In the genomic region with DNA sequence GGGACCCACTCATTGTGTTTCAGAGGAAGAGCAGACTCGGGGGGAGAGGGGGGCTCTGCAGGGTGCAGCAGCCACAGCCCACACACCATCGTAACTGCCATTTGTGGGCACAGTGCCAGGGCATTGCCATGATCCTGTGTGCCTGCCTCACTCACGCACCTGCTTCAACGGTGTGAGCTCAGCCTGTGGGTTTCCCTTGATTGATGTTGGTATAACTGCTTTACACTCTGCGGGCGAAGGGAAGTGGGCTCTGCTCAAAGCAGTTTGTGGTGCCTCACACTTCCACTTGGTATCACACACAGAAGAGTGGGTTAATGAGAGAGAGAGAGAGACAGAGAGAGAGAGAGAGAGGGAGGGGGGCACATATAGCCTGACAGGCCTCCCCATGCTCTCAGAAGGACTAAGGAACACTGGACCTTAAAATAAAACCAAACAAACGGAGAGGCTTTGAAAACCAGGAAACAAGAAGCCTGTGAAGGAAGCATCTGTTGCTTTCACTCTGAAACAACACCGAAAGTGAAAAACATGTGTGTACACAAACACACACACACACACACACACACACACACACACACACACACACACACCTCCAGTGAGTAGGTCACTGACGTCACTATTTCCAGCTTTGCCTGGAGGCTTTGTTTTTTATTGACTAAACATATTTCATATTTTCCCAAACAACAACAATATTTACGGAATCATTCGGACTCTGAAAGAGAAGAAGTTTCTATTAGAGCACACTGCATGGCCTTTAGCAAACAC, we compare ENCODE assay signal across 9 mouse cellular contexts.
DNase-seq lines count a peak whose midpoint lies in the region; TF ChIP-seq lines count a peak whose summit lies in the region.
"Had no signal": no experiment of that assay in that cellular context is flagged by ENCODE, and none has a peak within 500 bp of the region (broad histone marks: within the 10 kb centered on the region; RNA-seq: fewer than 3 reads in every experiment).

No protein-coding gene starts in this region.

- no peak for TF ChIP-seq POLR2A in small intestine, adult 2 months (IDR thresholded peaks at IDR 0.05; ENCODE audit: low read depth, low read length)

- peak; percentile 59 for DNase-seq in gastrocnemius, postnatal 25 days
- DNase-seq in gastrocnemius, adult 18-20 months (ENCODE audit: low spot score), result no peak
- peak; percentile 76 for DNase-seq in retina, postnatal 1 day
- no peak for DNase-seq in retina, embryonic 14.5 days (ENCODE audit: low spot score)
- peak; percentile 58 for DNase-seq in kidney, postnatal 10 days
- DNase-seq in cerebellum, adult 11-12 months, result no peak
- DNase-seq in adrenal gland, adult 8-10 months, result no peak

- H3K36me3 ChIP-seq in small intestine, adult 2 months (ENCODE audit: control insufficient read depth, insufficient read depth, low read length), result no peaks in the 10 kb centered on the region

- TF ChIP-seq CTCF in small intestine, adult 2 months (IDR thresholded peaks at IDR 0.05; ENCODE audit: extremely low read depth, insufficient read length, insufficient replicate concordance, low read depth, low read length), result no peak

- peak overlapping the region; percentile 61; the same call in 1 of the 2 replicates for H3K27ac ChIP-seq in small intestine, adult 2 months (ENCODE audit: insufficient read depth, low read depth, low read length)

- peaks cover 4% of the 10 kb centered on the region for H3K4me1 ChIP-seq in small intestine, adult 2 months (ENCODE audit: control insufficient read depth, insufficient read depth, insufficient read length, low read length)

- no peaks in the 10 kb centered on the region for H3K27me3 ChIP-seq in small intestine, adult 2 months (ENCODE audit: control insufficient read depth, insufficient read depth, low read length)

- 40% methylated on average over 11 of the region's 11 CpGs for WGBS in small intestine, adult 2 months

- no peak overlapping the region for H3K4me3 ChIP-seq in small intestine, adult 2 months (ENCODE audit: low read depth, low read length)
- H3K4me3 ChIP-seq: myocyte had no signal

Comparison
In these comparisons a context has a peak if more than half of its experiments do, and no peak if none do; other contexts are left out.
1. DNase-seq: peak in gastrocnemius, postnatal 25 days (single experiment), retina, postnatal 1 day (single experiment) and kidney, postnatal 10 days (single experiment); none in gastrocnemius, adult 18-20 months (single experiment), retina, embryonic 14.5 days (single experiment), cerebellum, adult 11-12 months (single experiment) and adrenal gland, adult 8-10 months (single experiment).